Mouse (Mus musculus): Measurements from ENCODE around the gene Myh3. TPM values are rescaled to one million over a fixed set of nuclear protein-coding genes. Genes with fewer than 3 reads are reported as not detected.
A peak's percentile ranks its signal among the peaks of the same experiment; 100 is the strongest.

The Myh3 gene
- polyA plus RNA-seq, 1 experiment = 876 TPM

- Histone ChIP-seq H3K4me3 (peak overlapping the region; percentile 43), H3ac (ENCODE audit: control insufficient read depth, insufficient read length) (no peak overlapping the region), H3K36me3 (ENCODE audit: control insufficient read depth, insufficient read depth) (no peaks in the 10 kb centered on the region), H3K79me2 (ENCODE audit: control insufficient read depth, insufficient read depth) (no peaks in the 10 kb centered on the region), H3K4me2 (ENCODE audit: low read depth) (peak overlapping the region; percentile 62), H3K27me3 (ENCODE audit: control insufficient read depth, insufficient read depth, insufficient read length) (no peaks in the 10 kb centered on the region)
- TF ChIP-seq POLR2AphosphoS2 (IDR thresholded peaks at IDR 0.05; ENCODE audit: insufficient read length, low read depth) (no peak), USF1 (IDR thresholded peaks at IDR 0.05; ENCODE audit: low read depth) (no peak), MYOD1 (IDR thresholded peaks at IDR 0.05; ENCODE audit: control insufficient read depth in 1 of 3, insufficient read length in 2 of 3, low read depth in 2 of 3) (no peak), E2F4 (IDR thresholded peaks at IDR 0.05; ENCODE audit: insufficient read depth) (no peak), CEBPB (IDR thresholded peaks at IDR 0.05; ENCODE audit: insufficient read depth, poor library complexity, severe bottlenecking) (no peak), SRF (IDR thresholded peaks at IDR 0.05; ENCODE audit: control insufficient read depth, insufficient read length, low read depth) (no peak), REST (IDR thresholded peaks at IDR 0.05; ENCODE audit: insufficient read depth, insufficient read length) (no peak), MYOG (IDR thresholded peaks at IDR 0.05; ENCODE audit: control insufficient read depth in 1 of 3, insufficient read depth in 1 of 3, insufficient read length in 2 of 3, low read depth in 2 of 3) (no peak), MAX (IDR thresholded peaks at IDR 0.05; ENCODE audit: low read depth) (no peak), TCF12 (IDR thresholded peaks at IDR 0.05; ENCODE audit: insufficient read depth, poor library complexity, severe bottlenecking) (no peak), TCF3 (IDR thresholded peaks at IDR 0.05; ENCODE audit: insufficient read length, low read depth) (no peak), POLR2A (IDR thresholded peaks at IDR 0.05; ENCODE audit: insufficient read length, low read depth) (no peak)
Observed at GRCm38 (mm10) chr11:67083239-67083638, 5.1 kb downstream of the Myh3 start.

GRCm38 (mm10) chr11:67083712-67084340 is 5.7 kb downstream of the Myh3 start:
- Histone ChIP-seq H3K4me3 (peak overlapping the region; percentile 43), H3ac (ENCODE audit: control insufficient read depth, insufficient read length) (no peak overlapping the region), H3K27me3 (ENCODE audit: control insufficient read depth, insufficient read depth, insufficient read length) (no peaks in the 10 kb centered on the region), H3K36me3 (ENCODE audit: control insufficient read depth, insufficient read depth) (no peaks in the 10 kb centered on the region), H3K79me2 (ENCODE audit: control insufficient read depth, insufficient read depth) (no peaks in the 10 kb centered on the region), H3K4me2 (ENCODE audit: low read depth) (peak overlapping the region; percentile 62)
- TF ChIP-seq MAX (IDR thresholded peaks at IDR 0.05; ENCODE audit: low read depth) (no peak), USF1 (IDR thresholded peaks at IDR 0.05; ENCODE audit: low read depth) (no peak), POLR2AphosphoS2 (IDR thresholded peaks at IDR 0.05; ENCODE audit: insufficient read length, low read depth) (peak; percentile 87), SRF (IDR thresholded peaks at IDR 0.05; ENCODE audit: control insufficient read depth, insufficient read length, low read depth) (no peak), MYOG (IDR thresholded peaks at IDR 0.05; ENCODE audit: control insufficient read depth in 1 of 3, insufficient read depth in 1 of 3, insufficient read length in 2 of 3, low read depth in 2 of 3) (no peak), REST (IDR thresholded peaks at IDR 0.05; ENCODE audit: insufficient read depth, insufficient read length) (no peak), POLR2A (IDR thresholded peaks at IDR 0.05; ENCODE audit: insufficient read length, low read depth) (peak; percentile 52)

- TF ChIP-seq POLR2AphosphoS2 (IDR thresholded peaks at IDR 0.05; ENCODE audit: insufficient read length, low read depth) (no peak), CEBPB (IDR thresholded peaks at IDR 0.05; ENCODE audit: insufficient read depth, poor library complexity, severe bottlenecking) (no peak), MYOG (IDR thresholded peaks at IDR 0.05; ENCODE audit: control insufficient read depth in 1 of 3, insufficient read depth in 1 of 3, insufficient read length in 2 of 3, low read depth in 2 of 3) (no peak), E2F4 (IDR thresholded peaks at IDR 0.05; ENCODE audit: insufficient read depth) (no peak), SRF (IDR thresholded peaks at IDR 0.05; ENCODE audit: control insufficient read depth, insufficient read length, low read depth) (no peak), REST (IDR thresholded peaks at IDR 0.05; ENCODE audit: insufficient read depth, insufficient read length) (no peak), POLR2A (IDR thresholded peaks at IDR 0.05; ENCODE audit: insufficient read length, low read depth) (no peak), MYOD1 (IDR thresholded peaks at IDR 0.05; ENCODE audit: control insufficient read depth in 1 of 3, insufficient read length in 2 of 3, low read depth in 2 of 3) (no peak), USF1 (IDR thresholded peaks at IDR 0.05; ENCODE audit: low read depth) (no peak), TCF12 (IDR thresholded peaks at IDR 0.05; ENCODE audit: insufficient read depth, poor library complexity, severe bottlenecking) (no peak), MAX (IDR thresholded peaks at IDR 0.05; ENCODE audit: low read depth) (no peak), TCF3 (IDR thresholded peaks at IDR 0.05; ENCODE audit: insufficient read length, low read depth) (no peak)
- H3K79me2 ChIP-seq (ENCODE audit: control insufficient read depth, insufficient read depth) = no peaks in the 10 kb centered on the region
- H3K36me3 ChIP-seq (ENCODE audit: control insufficient read depth, insufficient read depth) = peaks cover 7% of the 10 kb centered on the region
- H3K4me3 ChIP-seq = no peak overlapping the region
- no peak overlapping the region for H3ac ChIP-seq (ENCODE audit: control insufficient read depth, insufficient read length)
- no peaks in the 10 kb centered on the region for H3K27me3 ChIP-seq (ENCODE audit: control insufficient read depth, insufficient read depth, insufficient read length)
- H3K4me2 ChIP-seq (ENCODE audit: low read depth) = peak overlapping the region; percentile 62
Observed at GRCm38 (mm10) chr11:67085489-67085888, 7.4 kb downstream of the Myh3 start.

GRCm38 (mm10) chr11:67086467-67087164 is 8.5 kb downstream of the Myh3 start:
- H3K4me3 ChIP-seq = no peak overlapping the region
- TF ChIP-seq TCF12 (IDR thresholded peaks at IDR 0.05; ENCODE audit: insufficient read depth, poor library complexity, severe bottlenecking) = no peak
- peak; percentile 44 for TF ChIP-seq POLR2A (IDR thresholded peaks at IDR 0.05; ENCODE audit: insufficient read length, low read depth)
- peak overlapping the region; percentile 54 for H3K4me2 ChIP-seq (ENCODE audit: low read depth)
- H3K79me2 ChIP-seq (ENCODE audit: control insufficient read depth, insufficient read depth) = no peaks in the 10 kb centered on the region
- no peak overlapping the region for H3ac ChIP-seq (ENCODE audit: control insufficient read depth, insufficient read length)
- H3K36me3 ChIP-seq (ENCODE audit: control insufficient read depth, insufficient read depth) = peaks cover 7% of the 10 kb centered on the region
- no peaks in the 10 kb centered on the region for H3K27me3 ChIP-seq (ENCODE audit: control insufficient read depth, insufficient read depth, insufficient read length)

- Histone ChIP-seq H3K36me3 (ENCODE audit: control insufficient read depth, insufficient read depth) (peaks cover 7% of the 10 kb centered on the region), H3K4me3 (no peak overlapping the region), H3K4me2 (ENCODE audit: low read depth) (peak overlapping the region; percentile 54), H3ac (ENCODE audit: control insufficient read depth, insufficient read length) (no peak overlapping the region), H3K79me2 (ENCODE audit: control insufficient read depth, insufficient read depth) (no peaks in the 10 kb centered on the region), H3K27me3 (ENCODE audit: control insufficient read depth, insufficient read depth, insufficient read length) (no peaks in the 10 kb centered on the region)
- no peak for TF ChIP-seq TCF12 (IDR thresholded peaks at IDR 0.05; ENCODE audit: insufficient read depth, poor library complexity, severe bottlenecking)
- no peak for TF ChIP-seq USF1 (IDR thresholded peaks at IDR 0.05; ENCODE audit: low read depth)
- TF ChIP-seq TCF3 (IDR thresholded peaks at IDR 0.05; ENCODE audit: insufficient read length, low read depth) = no peak
- TF ChIP-seq POLR2AphosphoS2 (IDR thresholded peaks at IDR 0.05; ENCODE audit: insufficient read length, low read depth) = peak; percentile 88
- no peak for TF ChIP-seq MYOG (IDR thresholded peaks at IDR 0.05; ENCODE audit: control insufficient read depth in 1 of 3, insufficient read depth in 1 of 3, insufficient read length in 2 of 3, low read depth in 2 of 3)
- no peak for TF ChIP-seq E2F4 (IDR thresholded peaks at IDR 0.05; ENCODE audit: insufficient read depth)
- no peak for TF ChIP-seq REST (IDR thresholded peaks at IDR 0.05; ENCODE audit: insufficient read depth, insufficient read length)
- no peak for TF ChIP-seq MYOD1 (IDR thresholded peaks at IDR 0.05; ENCODE audit: control insufficient read depth in 1 of 3, insufficient read length in 2 of 3, low read depth in 2 of 3)
- TF ChIP-seq MAX (IDR thresholded peaks at IDR 0.05; ENCODE audit: low read depth) = no peak
- TF ChIP-seq POLR2A (IDR thresholded peaks at IDR 0.05; ENCODE audit: insufficient read length, low read depth) = peak; percentile 57
- no peak for TF ChIP-seq CEBPB (IDR thresholded peaks at IDR 0.05; ENCODE audit: insufficient read depth, poor library complexity, severe bottlenecking)
Observed at GRCm38 (mm10) chr11:67087225-67087624, 9.1 kb downstream of the Myh3 start.

All from myocyte (in vitro differentiated cells).